Mouse (Mus musculus): Measurements from ENCODE around the gene Mars.

DNA sequence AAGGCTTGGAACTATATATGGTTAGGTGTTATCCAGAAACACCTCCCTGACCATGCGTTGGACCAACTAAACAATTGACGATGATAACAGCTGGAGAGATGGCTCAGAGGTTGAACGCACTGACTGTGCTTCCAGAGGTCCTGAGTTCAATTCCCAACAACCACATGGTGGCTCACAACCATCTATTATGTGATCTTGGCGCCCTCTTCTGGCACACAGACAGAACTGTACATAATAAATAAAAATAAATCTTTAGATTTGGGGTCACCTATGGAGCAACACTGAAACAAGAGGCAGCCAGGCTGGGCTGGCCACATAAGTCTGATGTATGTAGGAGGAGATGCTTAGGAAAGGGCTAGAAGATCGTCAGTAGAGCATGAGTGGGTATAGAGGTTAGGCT lies 21.6 kb upstream of the Mars start:
- TF ChIP-seq CTCF (IDR thresholded peaks at IDR 0.05; ENCODE audit: low read depth, low read length) (peak; percentile 31; the same call in 1 of the 2 replicates), POLR2A (IDR thresholded peaks at IDR 0.05; ENCODE audit: extremely low read depth, insufficient read depth, low read length) (no peak)
